Mouse (Mus musculus): ENCODE measurements around the gene Tspan11. TPM values are rescaled to one million over a fixed set of nuclear protein-coding genes. Genes with fewer than 3 reads are reported as not detected.

Gene Tspan11
- total RNA-seq, 4 experiments from 2014 or later: 1.1 to 2.1 (median 1.9) TPM

- no peak for DNase-seq (ENCODE audit: low spot score in 2 of 2)
These were observed 10.4 kb upstream of the Tspan11 start for GRCm38 (mm10) chr6:127877026-127877425.

DNA sequence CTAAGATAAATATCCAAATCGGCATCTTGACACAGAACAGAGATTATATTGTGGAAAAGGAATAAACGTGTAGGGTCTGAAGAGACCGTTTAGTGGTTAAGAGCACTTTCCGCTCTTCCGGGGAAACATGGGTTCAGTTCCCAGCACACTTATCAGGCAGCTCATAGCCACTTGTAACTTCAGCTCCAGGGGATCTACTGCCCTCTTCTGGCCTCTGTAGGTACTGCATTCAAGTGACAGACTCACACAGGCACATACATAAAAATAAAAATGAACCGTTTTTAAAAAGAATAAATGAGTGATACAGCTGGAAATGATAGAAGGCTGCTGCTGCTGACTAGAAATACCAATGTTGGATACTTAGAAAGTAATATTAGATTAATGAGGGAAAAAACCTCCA, 7.9 kb upstream of the Tspan11 start:
- DNase-seq (ENCODE audit: low spot score in 2 of 2): no peak

DNA sequence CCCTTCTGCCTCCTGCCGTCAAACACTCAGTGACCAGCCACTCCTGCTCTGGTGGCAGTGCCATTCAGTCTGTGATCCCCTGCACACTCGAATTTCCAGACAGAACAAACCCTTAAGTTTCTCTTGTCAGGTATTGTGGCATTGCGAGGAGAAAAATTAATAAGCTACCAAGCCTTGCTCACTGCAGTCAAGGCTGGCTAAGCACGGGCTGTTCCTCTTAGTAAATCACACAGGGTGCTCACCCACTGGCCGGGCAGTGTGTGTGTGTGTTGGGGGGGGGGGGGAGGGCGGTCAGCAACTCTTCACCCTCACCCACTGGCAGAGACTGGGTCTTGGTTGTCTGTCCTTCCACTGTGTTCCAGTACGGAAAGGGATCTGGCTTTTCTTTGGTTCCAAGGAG, 473 bp upstream of the Tspan11 start:
- DNase-seq (ENCODE audit: low spot score in 2 of 2): no peak

GRCm38 (mm10) chr6:127888581-127888980, 1.2 kb downstream of the Tspan11 start:
- DNase-seq (ENCODE audit: low spot score in 2 of 2): no peak

GRCm38 (mm10) chr6:127893611-127894010, 6.2 kb downstream of the Tspan11 start:
- DNase-seq (ENCODE audit: low spot score in 2 of 2): no peak

GRCm38 (mm10) chr6:127894999-127895398, 7.6 kb downstream of the Tspan11 start:
- DNase-seq (ENCODE audit: low spot score in 2 of 2): no peak

DNA sequence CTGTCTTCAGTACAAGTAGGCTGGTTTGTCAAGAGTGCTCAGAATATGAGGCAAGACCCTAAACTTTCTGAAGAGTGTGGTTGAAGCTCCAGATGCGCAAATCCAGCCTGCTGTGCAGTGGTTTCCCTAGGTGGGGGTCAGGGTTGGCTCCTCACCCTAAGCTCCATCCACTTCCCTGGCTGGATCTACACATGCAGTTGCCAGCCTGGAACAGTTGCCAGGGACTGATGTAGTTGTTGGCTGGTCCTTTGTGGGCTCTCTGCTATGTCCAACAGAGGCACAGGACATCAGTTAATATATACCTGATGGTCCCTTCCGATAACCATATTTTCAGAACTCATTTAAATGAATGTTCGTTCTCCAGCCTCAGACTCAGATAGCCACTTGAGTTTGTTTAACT, 9.0 kb downstream of the Tspan11 start:
- no peak for DNase-seq (ENCODE audit: low spot score in 2 of 2)

- no peak for DNase-seq (ENCODE audit: low spot score in 2 of 2)
These were observed 10.0 kb downstream of the Tspan11 start for GRCm38 (mm10) chr6:127897342-127897741.

DNA sequence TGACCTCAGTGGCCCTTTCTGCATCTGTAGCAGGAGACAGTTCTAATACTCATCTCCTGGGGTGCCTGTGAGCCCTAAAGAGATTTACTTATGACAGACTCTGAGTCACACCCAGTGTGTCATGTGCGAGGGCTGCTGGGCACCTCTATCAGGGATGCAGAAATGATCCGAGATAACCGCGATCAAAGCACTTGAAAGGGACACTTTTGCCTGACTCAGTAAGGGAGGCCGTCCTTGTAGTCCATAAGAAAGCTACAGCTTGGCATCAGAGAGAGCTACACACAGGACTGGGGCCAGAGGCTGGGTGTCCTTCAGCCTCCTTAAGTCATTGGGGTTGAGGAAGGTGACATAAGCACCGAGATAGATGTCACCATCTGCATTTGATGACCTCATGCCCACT, 12.7 kb downstream of the Tspan11 start:
- no peak for DNase-seq (ENCODE audit: low spot score in 2 of 2)

- DNase-seq (ENCODE audit: low spot score in 2 of 2): no peak
These were observed 13.9 kb downstream of the Tspan11 start for GRCm38 (mm10) chr6:127901261-127901660.

DNA sequence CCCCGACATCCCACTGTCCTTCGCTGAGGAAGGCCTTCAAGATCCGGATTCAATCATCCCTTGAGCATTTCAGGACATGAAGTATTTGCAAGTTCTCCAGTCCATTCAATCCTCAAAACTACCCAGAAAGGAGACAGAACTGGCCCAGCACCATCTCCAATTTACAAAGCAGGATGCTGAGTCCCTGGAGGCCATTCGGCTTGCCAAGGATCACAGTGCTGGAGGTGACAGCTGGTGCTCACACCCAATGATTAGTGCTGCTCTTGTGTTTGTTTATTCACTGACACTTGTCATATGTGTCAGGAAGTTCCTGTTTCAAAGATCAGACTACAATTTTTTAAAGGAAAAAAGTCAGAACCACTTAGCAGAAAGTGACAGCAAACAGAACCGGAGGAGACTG, 14.3 kb downstream of the Tspan11 start:
- DNase-seq (ENCODE audit: low spot score in 2 of 2): no peak

- no peak for DNase-seq (ENCODE audit: low spot score in 2 of 2)
These were observed 15.2 kb downstream of the Tspan11 start for GRCm38 (mm10) chr6:127902559-127902958.

DNA sequence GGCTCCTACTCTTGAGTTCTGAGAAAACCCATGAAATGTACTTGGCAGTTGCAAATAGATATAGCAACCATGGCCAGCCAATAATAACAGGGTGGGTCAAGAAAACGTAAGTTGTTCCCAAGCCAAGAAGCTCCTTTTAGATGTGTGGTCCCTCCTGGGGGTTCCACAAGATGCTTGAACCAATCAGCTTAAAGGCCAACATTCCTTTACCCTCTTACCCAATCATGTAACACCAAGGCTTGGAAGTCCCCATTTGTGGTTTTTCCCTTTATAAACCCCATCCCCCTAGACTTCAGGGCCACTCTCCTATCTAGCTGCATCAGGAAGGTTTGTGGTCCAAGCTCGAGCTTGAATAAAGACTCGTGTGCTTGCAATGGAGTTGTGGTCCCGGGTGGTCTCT, 23.2 kb downstream of the Tspan11 start:
- DNase-seq (ENCODE audit: low spot score in 2 of 2): no peak

GRCm38 (mm10) chr6:127911687-127912086, 24.3 kb downstream of the Tspan11 start:
- no peak for DNase-seq (ENCODE audit: low spot score in 2 of 2)

DNA sequence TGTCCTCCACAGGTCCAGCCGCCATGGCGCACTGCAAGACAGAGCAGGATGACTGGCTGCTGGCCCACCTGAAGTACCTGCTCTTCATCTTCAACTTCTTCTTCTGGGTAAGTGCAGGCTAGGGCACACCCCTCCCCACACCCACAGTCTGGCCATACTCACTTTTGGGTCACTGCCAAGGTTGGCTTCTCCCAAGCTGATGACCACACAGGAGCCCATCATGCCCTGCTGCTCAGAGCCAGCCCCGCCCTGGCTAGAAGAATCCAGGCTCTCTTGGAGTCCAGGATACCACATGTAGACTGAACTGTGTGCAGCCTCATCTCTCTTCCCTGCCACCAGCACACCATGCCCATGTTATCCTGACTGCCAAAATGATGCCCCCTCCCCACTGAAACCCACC, 25.5 kb downstream of the Tspan11 start:
- no peak for DNase-seq (ENCODE audit: low spot score in 2 of 2)

GRCm38 (mm10) chr6:127916993-127917392, 29.6 kb downstream of the Tspan11 start:
- no peak for DNase-seq (ENCODE audit: low spot score in 2 of 2)

DNA sequence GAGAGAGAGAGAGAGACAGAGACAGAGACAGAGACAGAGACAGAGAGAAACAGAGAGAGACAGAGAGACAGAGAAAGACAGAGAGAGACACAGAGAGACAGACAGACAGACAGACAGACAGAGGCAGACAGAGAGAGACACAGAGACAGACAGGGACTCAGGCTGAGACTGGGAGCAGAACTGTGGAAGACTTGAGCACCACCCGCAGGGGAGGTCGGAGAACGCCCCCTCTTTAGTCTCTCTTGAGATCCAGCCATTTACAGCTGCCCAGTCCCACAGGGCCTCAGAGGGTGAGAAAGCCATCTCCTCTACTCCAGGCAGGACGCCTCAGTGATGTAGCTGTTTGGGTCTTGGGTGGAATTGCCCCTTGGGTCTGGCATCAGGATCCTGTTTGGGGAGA, 30.3 kb downstream of the Tspan11 start:
- no peak for DNase-seq (ENCODE audit: low spot score in 2 of 2)

DNA sequence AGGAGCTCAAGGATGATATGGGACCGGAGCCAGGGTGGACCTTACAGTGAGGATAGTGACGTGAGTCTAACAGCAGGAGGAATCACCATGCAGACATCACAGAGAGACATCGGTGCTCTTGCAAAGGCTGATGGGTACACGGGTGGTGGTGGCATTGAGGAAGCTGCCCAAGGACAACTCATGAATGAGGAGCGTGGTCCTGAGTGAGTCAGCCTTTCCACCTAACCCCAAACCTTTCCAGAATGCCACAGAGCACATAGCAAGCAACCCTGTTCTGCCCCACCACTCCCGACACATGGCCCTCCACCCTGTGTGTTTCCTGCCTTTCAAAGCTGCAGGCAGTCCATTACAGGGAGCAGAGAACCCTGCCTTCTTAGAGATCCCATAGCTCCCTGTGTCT, 32.1 kb downstream of the Tspan11 start:
- no peak for DNase-seq (ENCODE audit: low spot score in 2 of 2)

- DNase-seq (ENCODE audit: low spot score in 2 of 2): peak; percentile 40 to 81
These were observed 33.3 kb downstream of the Tspan11 start for GRCm38 (mm10) chr6:127920652-127921051.

DNA sequence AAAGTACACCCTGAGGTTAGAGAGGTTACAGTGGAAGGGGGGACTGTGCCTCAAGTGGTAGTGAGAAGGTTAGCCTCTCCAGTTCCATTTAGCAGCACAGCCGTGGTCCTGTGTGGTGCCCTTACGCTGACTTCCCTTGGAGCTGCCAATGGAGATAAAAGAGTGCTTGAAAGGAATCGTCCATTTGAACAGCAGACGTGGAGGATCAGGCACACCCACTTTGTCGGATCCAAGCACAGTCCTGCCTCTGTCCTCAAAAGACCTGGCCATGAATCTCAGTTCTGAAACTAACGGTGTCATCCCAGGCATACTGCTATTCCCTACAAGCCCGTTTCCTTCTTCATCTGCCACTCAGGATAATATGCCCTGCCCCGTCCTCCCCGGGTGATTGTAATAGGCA, 34.6 kb downstream of the Tspan11 start:
- DNase-seq (ENCODE audit: low spot score in 2 of 2): no peak

- no peak for DNase-seq (ENCODE audit: low spot score in 2 of 2)
These were observed 35.9 kb downstream of the Tspan11 start for GRCm38 (mm10) chr6:127923296-127923695.

GRCm38 (mm10) chr6:127924750-127925149, 37.4 kb downstream of the Tspan11 start:
- peak; percentile 30 to 48 for DNase-seq (ENCODE audit: low spot score in 2 of 2)

DNA sequence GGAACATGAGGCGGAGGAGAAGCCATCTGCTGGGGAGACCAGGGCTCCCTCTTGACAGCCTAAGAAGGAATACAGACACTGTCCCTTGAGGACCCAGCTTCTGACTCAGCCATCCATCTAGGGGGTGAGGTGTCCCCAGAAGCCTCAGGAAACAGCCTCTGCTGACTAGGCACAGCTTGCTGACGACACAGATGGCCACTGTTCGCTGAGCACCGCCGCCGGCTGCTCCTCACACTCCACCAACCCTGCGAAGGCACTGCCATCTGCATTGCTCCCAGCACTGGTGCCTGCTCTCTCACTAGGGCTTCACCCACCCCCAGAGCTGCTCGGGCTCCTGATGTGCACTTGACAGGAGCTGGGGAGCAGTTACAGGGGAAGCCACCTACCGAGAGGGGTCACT, 38.5 kb downstream of the Tspan11 start:
- peak; percentile 80 to 84 for DNase-seq (ENCODE audit: low spot score in 2 of 2)

DNA sequence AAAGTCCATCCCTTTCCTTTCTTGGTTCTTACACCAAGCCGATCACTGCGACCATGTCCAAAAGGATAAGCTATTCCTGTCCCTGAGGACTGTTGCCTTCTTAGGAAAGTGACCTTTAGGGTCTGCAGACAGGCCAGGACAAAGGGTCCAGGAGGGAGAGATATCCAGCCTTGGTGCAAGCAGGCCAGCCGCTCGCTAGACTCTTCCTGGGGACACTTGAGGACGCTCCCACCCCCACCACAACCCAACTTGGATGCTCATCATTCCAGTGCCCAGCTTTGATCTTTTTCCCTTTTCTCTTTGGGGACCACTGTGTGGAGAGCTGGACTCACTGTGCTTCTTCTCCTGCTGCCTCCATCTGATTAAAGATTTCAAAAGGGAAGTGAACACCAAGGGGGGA, 41.3 kb downstream of the Tspan11 start:
- no peak for DNase-seq (ENCODE audit: low spot score in 2 of 2)
